Mouse (Mus musculus) embryo, embryonic 9.5 days (tissue): ENCODE results near the gene Creg2.

Experiments used
- DNase-seq: peaks from one replicate; pipeline ENCODE4 v3.0.0-alpha.2; 2017; ENCODE audit errors: extremely low spot score

Creg2 gene

GRCm38 (mm10) chr1:39653028-39653427, 1.8 kb upstream of the Creg2 start:
- DNase-seq = no peak

- DNase-seq = peak; percentile 83
Observed at GRCm38 (mm10) chr1:39650435-39651240, 636 bp downstream of the Creg2 start.

GRCm38 (mm10) chr1:39649691-39650434, 1.4 kb downstream of the Creg2 start:
- no peak for DNase-seq

GRCm38 (mm10) chr1:39648584-39648983, 2.7 kb downstream of the Creg2 start:
- DNase-seq = no peak

DNA sequence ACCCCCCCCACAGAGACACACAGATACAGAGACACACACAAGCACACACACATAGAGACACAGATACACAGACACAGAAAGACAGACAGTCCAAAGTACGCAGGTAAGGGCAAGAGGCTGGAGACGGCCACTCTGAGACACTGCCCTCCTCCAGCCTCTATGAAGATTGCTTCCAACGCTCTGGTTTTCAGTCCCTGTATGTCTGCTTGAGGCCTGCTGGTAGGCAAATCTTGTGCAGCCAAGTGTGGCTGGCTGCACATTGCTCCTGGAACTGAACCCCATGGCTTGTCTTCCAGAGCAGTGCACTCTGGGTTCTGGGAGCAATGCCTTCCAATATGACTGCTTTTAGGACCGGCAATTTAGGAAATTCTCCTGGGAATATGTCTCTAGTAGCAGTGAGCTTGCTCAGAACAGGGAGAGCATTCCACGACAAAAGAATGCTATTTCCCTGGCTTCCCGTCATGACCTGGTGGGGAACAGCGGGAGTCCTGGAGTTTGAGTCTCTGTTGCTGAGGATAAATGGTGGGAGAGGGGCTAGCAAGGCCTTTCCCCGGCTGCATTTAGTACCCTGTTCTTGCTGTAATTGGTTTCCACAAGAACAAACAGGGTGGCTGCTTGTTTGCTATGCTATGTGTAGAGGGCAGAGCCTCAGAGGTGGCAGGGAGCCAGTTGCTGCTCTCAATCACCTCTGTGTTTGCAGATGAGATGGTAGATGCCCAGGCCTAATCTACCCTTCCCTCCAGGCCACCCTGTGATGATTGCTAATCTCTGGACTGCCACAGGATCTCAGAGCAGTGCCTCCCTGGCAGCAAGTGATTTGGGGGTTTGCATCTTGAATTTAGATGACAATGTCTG, 5.1 kb downstream of the Creg2 start:
- DNase-seq = no peak

GRCm38 (mm10) chr1:39644333-39644732, 6.9 kb downstream of the Creg2 start:
- DNase-seq = no peak

GRCm38 (mm10) chr1:39641667-39642066, 9.6 kb downstream of the Creg2 start:
- DNase-seq = no peak

- no peak for DNase-seq
Observed at GRCm38 (mm10) chr1:39637139-39637538, 14.1 kb downstream of the Creg2 start.

- peak; percentile 36 for DNase-seq
Observed at GRCm38 (mm10) chr1:39636660-39637059, 14.6 kb downstream of the Creg2 start.

DNA sequence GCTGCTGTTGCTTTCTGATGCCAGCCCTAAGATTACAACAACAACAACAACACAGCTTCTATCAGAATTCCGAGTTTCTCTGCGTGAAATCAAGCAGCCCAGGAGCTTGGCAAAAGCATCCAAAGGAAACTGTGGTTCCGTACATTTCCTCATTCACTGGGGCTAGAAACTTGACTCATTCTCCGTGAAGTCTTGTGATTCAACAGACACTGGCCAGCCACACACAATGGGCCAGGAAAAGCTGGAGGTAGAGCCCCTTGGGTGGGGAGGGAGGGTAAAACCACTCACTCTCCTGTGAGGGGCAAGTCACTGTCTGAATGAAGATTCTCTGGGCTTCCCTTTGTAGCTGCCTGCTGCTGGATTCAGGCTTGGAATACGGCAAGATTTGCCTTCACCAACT, 15.1 kb downstream of the Creg2 start:
- no peak for DNase-seq

GRCm38 (mm10) chr1:39628606-39629005, 22.7 kb downstream of the Creg2 start:
- no peak for DNase-seq

- DNase-seq = no peak
Observed at GRCm38 (mm10) chr1:39625491-39625890, 25.8 kb downstream of the Creg2 start.

- no peak for DNase-seq
Observed at GRCm38 (mm10) chr1:39623729-39624128, 27.5 kb downstream of the Creg2 start.

- DNase-seq = no peak
Observed at GRCm38 (mm10) chr1:39623106-39623505, 28.2 kb downstream of the Creg2 start.

- no peak for DNase-seq
Observed at GRCm38 (mm10) chr1:39618524-39618923, 32.8 kb downstream of the Creg2 start.

DNA sequence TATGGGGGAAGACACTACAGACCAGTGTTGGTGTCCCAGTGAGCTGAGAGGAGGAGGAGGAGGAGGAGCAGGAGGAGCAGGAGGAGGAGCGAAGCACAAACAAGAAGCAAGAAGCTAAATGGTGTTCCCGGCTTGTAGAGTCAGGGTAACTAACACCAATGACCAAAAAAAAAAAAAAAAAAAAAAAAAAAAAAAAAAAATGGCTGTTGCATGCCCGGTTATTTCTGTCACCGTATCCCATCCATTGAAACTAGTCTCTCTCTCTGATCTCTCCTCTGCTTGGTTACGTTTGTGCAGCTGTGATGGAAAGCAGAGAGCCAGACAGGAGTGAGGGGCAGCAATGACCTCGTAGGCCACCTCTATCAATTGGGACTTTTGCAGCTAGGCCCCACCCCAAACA, 35.7 kb downstream of the Creg2 start:
- DNase-seq = no peak

GRCm38 (mm10) chr1:39614462-39615279, 36.6 kb downstream of the Creg2 start:
- peak; percentile 62 for DNase-seq

DNA sequence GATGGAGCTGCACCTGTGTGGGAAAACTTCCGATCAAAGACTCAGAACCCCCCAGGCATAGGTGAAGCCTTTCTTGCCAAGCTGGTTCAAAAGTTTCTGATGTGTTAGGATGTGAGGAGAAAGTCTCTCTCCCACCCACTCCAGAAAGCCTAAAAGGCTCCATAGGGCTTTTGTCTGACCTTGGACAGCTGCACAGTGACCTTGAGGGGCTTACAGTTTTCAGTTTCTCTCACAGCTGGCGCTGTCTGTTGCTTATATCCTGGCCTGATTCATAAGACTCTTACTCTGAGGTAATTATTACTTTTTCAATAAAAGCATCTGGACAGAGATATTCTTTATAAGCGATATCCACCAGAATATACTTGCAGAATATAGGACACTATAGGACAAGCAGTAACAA, 38.2 kb downstream of the Creg2 start:
- no peak for DNase-seq

GRCm38 (mm10) chr1:39612491-39612890, 38.8 kb downstream of the Creg2 start:
- no peak for DNase-seq

- DNase-seq = no peak
Observed at GRCm38 (mm10) chr1:39608534-39608933, 42.7 kb downstream of the Creg2 start.

DNA sequence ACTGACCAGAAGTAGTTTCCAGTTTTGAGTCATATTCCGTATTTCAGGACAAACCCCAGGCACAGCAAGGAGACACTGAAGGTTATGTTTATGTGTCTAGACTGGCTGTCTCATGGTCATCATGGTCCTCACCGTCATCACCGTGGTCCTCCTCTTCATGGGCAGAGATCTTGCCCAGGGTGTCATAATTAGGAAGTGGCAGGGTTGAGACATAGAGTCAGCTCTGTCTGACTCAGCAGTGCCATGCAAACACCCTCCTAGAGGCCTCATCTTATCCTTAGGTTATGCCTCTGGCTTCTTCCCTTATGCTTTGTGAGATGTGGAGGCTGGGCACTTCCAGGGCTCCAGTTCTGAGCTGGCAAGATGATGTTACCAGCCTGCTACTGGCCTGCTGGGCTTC, 48.8 kb downstream of the Creg2 start:
- no peak for DNase-seq
